In the genomic region with DNA sequence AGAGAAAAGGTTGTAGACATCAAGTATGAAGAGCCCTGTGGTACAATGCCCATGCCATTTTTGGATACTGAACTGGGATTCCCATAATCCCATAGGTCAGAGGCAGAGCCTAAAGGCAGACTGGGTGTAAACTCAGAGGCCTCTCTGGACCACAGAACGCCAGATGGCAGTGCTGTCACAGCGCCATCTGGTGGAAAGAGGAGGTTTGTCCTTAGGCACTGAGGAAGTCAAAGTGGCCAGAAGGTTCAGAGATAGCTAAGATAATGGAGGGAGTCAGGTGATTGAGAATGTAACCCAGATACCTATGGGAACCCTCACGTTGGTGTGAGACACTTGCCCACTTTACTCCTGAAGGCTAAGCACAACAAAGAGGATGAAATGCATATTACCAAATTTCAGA, we compare ENCODE assay signal across 9 mouse cellular contexts. TPM values are rescaled to one million over a fixed set of nuclear protein-coding genes. Genes with fewer than 3 reads are reported as not detected.
DNase-seq lines count a peak whose midpoint lies in the region; ATAC-seq lines count a peak whose summit lies in the region.
"Had no signal": no experiment of that assay in that cellular context is flagged by ENCODE, and none has a peak within 500 bp of the region (broad histone marks: within the 10 kb centered on the region; RNA-seq: fewer than 3 reads in every experiment).

No protein-coding gene starts in this region.

- no peaks in the 10 kb centered on the region for H3K36me3 ChIP-seq in embryonic facial prominence, embryonic 14.5 days (ENCODE audit: control insufficient read depth, insufficient read depth, low read length)
- H3K36me3 ChIP-seq in hindbrain, embryonic 13.5 days, result no peaks in the 10 kb centered on the region
- H3K36me3 ChIP-seq in limb, embryonic 10.5 days, result no peaks in the 10 kb centered on the region
- H3K36me3 ChIP-seq: stomach, embryonic 15.5 days had no signal

- no peak overlapping the region for H3K9ac ChIP-seq in embryonic facial prominence, embryonic 14.5 days (ENCODE audit: low read depth, low read length)
- H3K9ac ChIP-seq in hindbrain, embryonic 13.5 days, result no peak overlapping the region
- H3K9ac ChIP-seq: stomach, embryonic 15.5 days had no signal

- WGBS in embryonic facial prominence, embryonic 14.5 days, result 4% methylated on average over 3 of the region's 3 CpGs
- 2% methylated on average over 3 of the region's 3 CpGs for WGBS in hindbrain, embryonic 13.5 days
- WGBS in limb, embryonic 10.5 days, result 0% methylated on average over 3 of the region's 3 CpGs

- no peak overlapping the region for H3K27ac ChIP-seq in embryonic facial prominence, embryonic 14.5 days (replicated peaks; ENCODE audit: low read depth, low read length)
- H3K27ac ChIP-seq in hindbrain, embryonic 13.5 days, result no peak overlapping the region
- H3K27ac ChIP-seq in limb, embryonic 10.5 days, result no peak overlapping the region
- H3K27ac ChIP-seq: stomach, embryonic 15.5 days had no signal

- no peak overlapping the region for H3K4me2 ChIP-seq in embryonic facial prominence, embryonic 14.5 days (ENCODE audit: low read depth, low read length)
- H3K4me2 ChIP-seq in hindbrain, embryonic 13.5 days, result no peak overlapping the region
- H3K4me2 ChIP-seq: stomach, embryonic 15.5 days had no signal

- H3K27me3 ChIP-seq in embryonic facial prominence, embryonic 14.5 days (replicated peaks; ENCODE audit: control insufficient read depth, insufficient read depth, low read length), result no peaks in the 10 kb centered on the region
- no peaks in the 10 kb centered on the region for H3K27me3 ChIP-seq in hindbrain, embryonic 13.5 days
- H3K27me3 ChIP-seq in limb, embryonic 10.5 days (ENCODE audit: low read depth, poor library complexity, severe bottlenecking), result no peaks in the 10 kb centered on the region
- H3K27me3 ChIP-seq: stomach, embryonic 15.5 days had no signal

- peak; percentile 67; the same call in 1 of the 2 replicates for ATAC-seq in embryonic facial prominence, embryonic 14.5 days (ENCODE audit: low read depth)
- peak; percentile 46; the same call in 1 of the 2 replicates for ATAC-seq in hindbrain, embryonic 13.5 days (ENCODE audit: low FRiP score)
- ATAC-seq in monocyte, adult 5-6 weeks (replicated peaks; ENCODE audit: insufficient number of reproducible peaks, low FRiP score, low TSS enrichment, poor library complexity, severe bottlenecking), result peak; percentile 89

- no peaks in the 10 kb centered on the region for H3K9me3 ChIP-seq in embryonic facial prominence, embryonic 14.5 days (ENCODE audit: control insufficient read depth, low read length)
- H3K9me3 ChIP-seq in hindbrain, embryonic 13.5 days, result no peaks in the 10 kb centered on the region
- no peaks in the 10 kb centered on the region for H3K9me3 ChIP-seq in limb, embryonic 10.5 days (replicated peaks)
- H3K9me3 ChIP-seq: stomach, embryonic 15.5 days had no signal

- H3K4me3 ChIP-seq in embryonic facial prominence, embryonic 14.5 days (ENCODE audit: low read depth, low read length), result no peak overlapping the region
- no peak overlapping the region for H3K4me3 ChIP-seq in hindbrain, embryonic 13.5 days
- H3K4me3 ChIP-seq in limb, embryonic 10.5 days, result no peak overlapping the region
- H3K4me3 ChIP-seq: stomach, embryonic 15.5 days had no signal

- H3K4me1 ChIP-seq in embryonic facial prominence, embryonic 14.5 days (ENCODE audit: control insufficient read depth, insufficient read depth, low read length), result no peaks in the 10 kb centered on the region
- H3K4me1 ChIP-seq in hindbrain, embryonic 13.5 days (replicated peaks), result no peaks in the 10 kb centered on the region
- H3K4me1 ChIP-seq in limb, embryonic 10.5 days, result no peaks in the 10 kb centered on the region
- H3K4me1 ChIP-seq: stomach, embryonic 15.5 days had no signal

- DNase-seq in ovary, postnatal 14 days (ENCODE audit: low spot score), result peak; percentile 50
- DNase-seq in ovary, postnatal 10 days (ENCODE audit: low spot score), result no peak
- DNase-seq in adrenal gland, postnatal 36 days, result peak; percentile 82 to 84
- DNase-seq in embryonic facial prominence, embryonic 14.5 days (ENCODE audit: low spot score), result peak; percentile 58
- peak; percentile 76 for DNase-seq in limb, embryonic 10.5 days (ENCODE audit: low spot score)
- DNase-seq in testis, postnatal 14 days (ENCODE audit: low spot score), result peak; percentile 40

RNA-seq across cellular contexts. Expression of a gene that starts 18.3 kb away (rescaled TPM):
- under 1 TPM; 0.66 to 0.79 TPM for total RNA-seq in adrenal gland, postnatal 36 days (2021)
- polyA plus RNA-seq in embryonic facial prominence, embryonic 14.5 days (2014; fragmentation: Nextera tagmentation; extraction: Ambion mirVana), result 1.7 and 2.1 TPM in 2 replicates
- polyA plus RNA-seq in hindbrain, embryonic 13.5 days (2015; fragmentation: Nextera tagmentation; extraction: Ambion mirVana), result 48.0 and 48.8 TPM in 2 replicates
- 3.6 and 5.3 TPM in 2 replicates for polyA plus RNA-seq in limb, embryonic 10.5 days (2016; fragmentation: Nextera tagmentation; extraction: Ambion mirVana)
- total RNA-seq in monocyte, adult 5-6 weeks (2017), result 0.68 TPM in 1 of 3 replicates, not detected in the others

RNA-seq across cellular contexts. Expression of a gene that starts 23.1 kb away (rescaled TPM):
- total RNA-seq in adrenal gland, postnatal 36 days (2021), result 10 to 100 TPM; 43.8 to 51.3 TPM
- 65.3 and 75.7 TPM in 2 replicates for polyA plus RNA-seq in embryonic facial prominence, embryonic 14.5 days (2014; fragmentation: Nextera tagmentation; extraction: Ambion mirVana)
- 91.1 and 92.8 TPM in 2 replicates for polyA plus RNA-seq in hindbrain, embryonic 13.5 days (2015; fragmentation: Nextera tagmentation; extraction: Ambion mirVana)
- polyA plus RNA-seq in limb, embryonic 10.5 days (2016; fragmentation: Nextera tagmentation; extraction: Ambion mirVana), result 131 and 156 TPM in 2 replicates
- total RNA-seq in monocyte, adult 5-6 weeks (2017), result 16.6 to 25.4 TPM (median 16.8 TPM) in 3 replicates

RNA-seq across cellular contexts. Expression of a gene that starts 30.3 kb away (rescaled TPM):
- 100 to 1,000 TPM; 106 to 131 TPM for total RNA-seq in adrenal gland, postnatal 36 days (2021)
- polyA plus RNA-seq in embryonic facial prominence, embryonic 14.5 days (2014; fragmentation: Nextera tagmentation; extraction: Ambion mirVana), result 41.0 and 43.4 TPM in 2 replicates
- polyA plus RNA-seq in hindbrain, embryonic 13.5 days (2015; fragmentation: Nextera tagmentation; extraction: Ambion mirVana), result 29.9 and 32.0 TPM in 2 replicates
- polyA plus RNA-seq in limb, embryonic 10.5 days (2016; fragmentation: Nextera tagmentation; extraction: Ambion mirVana), result 23.9 and 24.4 TPM in 2 replicates
- 49.1 to 94.7 TPM (median 53.7 TPM) in 3 replicates for total RNA-seq in monocyte, adult 5-6 weeks (2017)
